Mouse (Mus musculus): ENCODE data around the gene Disc1. TPM values are rescaled to one million over a fixed set of nuclear protein-coding genes. Genes with fewer than 3 reads are reported as not detected.

Gene Disc1
- polyA plus RNA-seq, 1 experiment from 2014 or later, result 2.1 TPM

DNA sequence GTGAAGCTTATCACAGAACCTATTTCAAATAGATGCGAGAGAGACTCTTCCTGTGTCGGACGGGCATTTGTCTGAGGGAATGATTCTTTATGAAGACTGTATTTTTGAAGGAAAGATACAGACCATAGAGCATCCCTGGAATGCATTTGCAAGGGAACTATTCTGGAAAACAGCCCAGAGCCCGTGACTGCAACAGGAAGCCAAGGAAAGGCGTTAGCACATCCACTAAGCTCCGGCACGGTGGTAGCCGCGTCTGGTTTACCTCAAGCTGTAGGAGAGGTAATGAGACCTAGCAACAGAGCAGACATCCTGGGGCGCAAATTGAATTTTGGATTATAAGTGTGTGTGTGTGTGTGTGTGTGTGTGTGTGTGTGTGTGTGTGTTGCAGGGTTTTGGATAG is 188.4 kb downstream of the Disc1 start:
- H3K4me3 ChIP-seq (ENCODE audit: low read length), result no peak overlapping the region
- H3K9me3 ChIP-seq (ENCODE audit: low read length), result no peaks in the 10 kb centered on the region
- peak overlapping the region; percentile 60; the same call in 1 of the 2 replicates for H3K27ac ChIP-seq (ENCODE audit: low read length)
- no peak overlapping the region; the same call in 1 of the 2 replicates for H3K4me2 ChIP-seq (replicated peaks; ENCODE audit: low read depth, low read length)
- peaks cover 37% of the 10 kb centered on the region for H3K4me1 ChIP-seq (ENCODE audit: insufficient read depth, low read length)
- 41% methylated on average over 10 of the region's 10 CpGs for WGBS
- no peak for ATAC-seq (ENCODE audit: low FRiP score, low TSS enrichment)
- no peaks in the 10 kb centered on the region for H3K36me3 ChIP-seq (ENCODE audit: insufficient read depth, low read length)
- H3K9ac ChIP-seq (replicated peaks; ENCODE audit: low read length), result no peak overlapping the region
- no peaks in the 10 kb centered on the region for H3K27me3 ChIP-seq (ENCODE audit: insufficient read depth, low read length)

DNA sequence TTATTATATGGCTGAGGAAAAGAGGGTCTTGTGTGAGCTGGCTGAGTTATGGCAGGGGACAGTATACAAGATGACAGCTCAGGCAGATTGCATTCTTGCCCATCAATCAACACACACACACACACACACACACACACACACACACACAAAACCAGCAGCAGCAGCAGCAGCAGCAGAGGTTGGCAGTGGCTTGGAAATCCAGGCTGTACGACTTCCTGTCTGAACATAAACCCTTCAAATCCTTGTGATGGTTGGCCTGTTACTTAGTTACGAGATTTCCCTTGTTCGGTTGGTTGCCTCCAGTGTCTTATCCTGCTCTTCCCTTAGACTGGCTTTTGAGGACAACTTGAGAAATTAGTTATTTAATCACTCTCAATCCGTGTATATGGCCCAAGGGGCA is 188.9 kb downstream of the Disc1 start:
- Histone ChIP-seq H3K9me3 (ENCODE audit: low read length) (no peaks in the 10 kb centered on the region), H3K27ac (ENCODE audit: low read length) (0 out of 2 replicates have a peak overlapping the region, but pooled peaks have one; percentile 50), H3K4me1 (ENCODE audit: insufficient read depth, low read length) (peaks cover 37% of the 10 kb centered on the region), H3K4me3 (ENCODE audit: low read length) (no peak overlapping the region), H3K36me3 (ENCODE audit: insufficient read depth, low read length) (no peaks in the 10 kb centered on the region), H3K9ac (replicated peaks; ENCODE audit: low read length) (no peak overlapping the region), H3K4me2 (replicated peaks; ENCODE audit: low read depth, low read length) (no peak overlapping the region; the same call in 1 of the 2 replicates), H3K27me3 (ENCODE audit: insufficient read depth, low read length) (no peaks in the 10 kb centered on the region)
- 0 out of 2 replicates have a peak, but pooled peaks have one; percentile 13 for ATAC-seq (ENCODE audit: low FRiP score, low TSS enrichment)
- WGBS, result 9% methylated on average over 4 of the region's 4 CpGs

DNA sequence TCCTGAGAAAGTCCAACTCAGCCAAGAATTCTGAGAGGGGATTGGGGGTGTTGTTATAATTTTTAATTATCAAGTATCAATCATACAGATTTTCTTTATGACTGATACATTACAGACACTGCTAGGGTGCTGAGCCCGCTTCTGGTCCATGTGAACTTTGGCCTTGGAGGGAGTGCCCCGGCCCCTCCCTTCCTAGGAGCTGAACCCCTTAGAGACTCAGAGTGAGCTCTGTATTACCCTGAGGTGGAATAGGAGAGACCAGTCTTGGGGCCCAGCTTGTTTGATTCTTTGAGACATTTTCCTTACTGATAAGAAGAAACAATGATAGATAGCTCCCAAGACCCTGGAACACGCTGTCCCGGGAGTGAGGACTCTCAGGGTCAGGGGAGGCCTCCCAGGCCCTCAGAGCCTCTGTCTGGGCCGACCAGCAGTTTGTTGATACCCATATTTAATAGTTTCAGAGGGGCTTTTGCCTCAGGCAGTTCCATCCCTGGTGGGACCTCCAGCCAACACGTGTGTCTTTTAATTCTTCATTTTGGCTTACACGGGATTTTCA is 192.8 kb downstream of the Disc1 start:
- ATAC-seq (ENCODE audit: low FRiP score, low TSS enrichment), result 0 out of 2 replicates have a peak, but pooled peaks have one; percentile 44
- H3K36me3 ChIP-seq (ENCODE audit: insufficient read depth, low read length), result no peaks in the 10 kb centered on the region
- no peak overlapping the region for H3K9ac ChIP-seq (replicated peaks; ENCODE audit: low read length)
- H3K4me2 ChIP-seq (replicated peaks; ENCODE audit: low read depth, low read length), result no peak overlapping the region
- no peak overlapping the region for H3K27ac ChIP-seq (ENCODE audit: low read length)
- no peaks in the 10 kb centered on the region for H3K9me3 ChIP-seq (ENCODE audit: low read length)
- peaks cover 21% of the 10 kb centered on the region for H3K4me1 ChIP-seq (ENCODE audit: insufficient read depth, low read length)
- H3K27me3 ChIP-seq (ENCODE audit: insufficient read depth, low read length), result no peaks in the 10 kb centered on the region
- no peak overlapping the region for H3K4me3 ChIP-seq (ENCODE audit: low read length)
- WGBS, result 49% methylated on average over 7 of the region's 7 CpGs

- Histone ChIP-seq H3K27me3 (ENCODE audit: insufficient read depth, low read length) (no peaks in the 10 kb centered on the region), H3K36me3 (ENCODE audit: insufficient read depth, low read length) (no peaks in the 10 kb centered on the region), H3K9ac (replicated peaks; ENCODE audit: low read length) (no peak overlapping the region), H3K4me3 (ENCODE audit: low read length) (no peak overlapping the region), H3K27ac (ENCODE audit: low read length) (no peak overlapping the region), H3K9me3 (ENCODE audit: low read length) (no peaks in the 10 kb centered on the region), H3K4me2 (replicated peaks; ENCODE audit: low read depth, low read length) (no peak overlapping the region), H3K4me1 (ENCODE audit: insufficient read depth, low read length) (peaks cover 16% of the 10 kb centered on the region)
- WGBS, result 3% methylated on average over 1 of the region's 1 CpGs
- no peak for ATAC-seq (ENCODE audit: low FRiP score, low TSS enrichment)
These were observed 193.4 kb downstream of the Disc1 start for GRCm38 (mm10) chr8:125247349-125247748.

- no peaks in the 10 kb centered on the region for H3K27me3 ChIP-seq (ENCODE audit: insufficient read depth, low read length)
- no peak overlapping the region for H3K27ac ChIP-seq (ENCODE audit: low read length)
- H3K4me1 ChIP-seq (ENCODE audit: insufficient read depth, low read length), result peaks cover 4% of the 10 kb centered on the region
- H3K9me3 ChIP-seq (ENCODE audit: low read length), result no peaks in the 10 kb centered on the region
- WGBS, result 93% methylated on average over 4 of the region's 4 CpGs
- ATAC-seq (ENCODE audit: low FRiP score, low TSS enrichment), result no peak
- H3K4me2 ChIP-seq (replicated peaks; ENCODE audit: low read depth, low read length), result no peak overlapping the region
- no peaks in the 10 kb centered on the region for H3K36me3 ChIP-seq (ENCODE audit: insufficient read depth, low read length)
- H3K9ac ChIP-seq (replicated peaks; ENCODE audit: low read length), result no peak overlapping the region
- H3K4me3 ChIP-seq (ENCODE audit: low read length), result no peak overlapping the region
These were observed 199.0 kb downstream of the Disc1 start for GRCm38 (mm10) chr8:125252946-125253345.

- 49% methylated on average over 10 of the region's 10 CpGs for WGBS
- Histone ChIP-seq H3K4me2 (replicated peaks; ENCODE audit: low read depth, low read length) (peak overlapping the region; percentile 57), H3K9ac (replicated peaks; ENCODE audit: low read length) (peak overlapping the region; percentile 53; the same call in 1 of the 2 replicates), H3K27ac (ENCODE audit: low read length) (no peak overlapping the region), H3K4me1 (ENCODE audit: insufficient read depth, low read length) (peaks cover 4% of the 10 kb centered on the region), H3K4me3 (ENCODE audit: low read length) (peak overlapping the region; percentile 44), H3K27me3 (ENCODE audit: insufficient read depth, low read length) (no peaks in the 10 kb centered on the region), H3K9me3 (ENCODE audit: low read length) (no peaks in the 10 kb centered on the region), H3K36me3 (ENCODE audit: insufficient read depth, low read length) (no peaks in the 10 kb centered on the region)
- ATAC-seq (ENCODE audit: low FRiP score, low TSS enrichment), result no peak
These were observed 199.6 kb downstream of the Disc1 start for GRCm38 (mm10) chr8:125253505-125254180.

DNA sequence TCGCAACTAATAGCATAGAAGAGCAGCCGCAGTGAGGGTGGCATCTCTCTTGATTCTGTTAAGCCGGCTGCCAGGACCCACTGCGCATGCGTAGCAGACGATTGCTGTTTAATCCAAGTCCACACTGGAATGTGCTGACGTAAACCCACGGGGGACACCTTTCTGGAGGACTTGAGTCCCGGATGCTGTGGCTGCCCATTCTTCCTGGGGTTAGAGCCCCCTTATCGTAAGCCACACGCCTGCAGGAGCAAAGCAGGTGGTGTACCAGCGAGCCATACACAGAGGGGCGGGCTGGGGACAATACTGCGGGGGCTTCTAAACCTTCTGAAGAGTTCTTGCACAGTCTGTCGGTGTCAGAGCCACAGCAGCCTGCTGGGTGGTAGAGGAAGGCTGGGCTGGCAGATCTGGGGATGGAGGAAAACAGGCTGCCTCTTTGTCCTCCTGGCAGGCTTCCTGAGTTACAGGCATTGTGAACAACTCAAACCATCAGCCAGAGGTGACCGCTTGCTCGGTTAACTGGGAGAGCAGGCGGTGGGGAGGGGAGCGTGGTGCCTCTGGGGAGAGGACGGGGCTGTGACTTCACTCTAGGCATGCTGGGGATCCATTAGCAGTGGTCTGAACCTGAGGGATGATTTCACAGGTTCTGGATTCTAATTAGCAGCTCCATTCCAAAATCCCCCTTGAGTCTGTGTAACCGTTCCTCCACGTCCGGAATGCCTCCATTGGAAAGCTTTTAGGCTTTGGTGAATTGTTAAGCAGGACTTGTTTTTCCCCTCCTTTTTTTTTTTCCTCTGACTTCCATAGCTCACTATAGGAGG is 200.4 kb downstream of the Disc1 start:
- Histone ChIP-seq H3K27ac (ENCODE audit: low read length) (peak overlapping the region; percentile 53; the same call in 1 of the 2 replicates), H3K4me1 (ENCODE audit: insufficient read depth, low read length) (peaks cover 4% of the 10 kb centered on the region), H3K36me3 (ENCODE audit: insufficient read depth, low read length) (no peaks in the 10 kb centered on the region), H3K27me3 (ENCODE audit: insufficient read depth, low read length) (no peaks in the 10 kb centered on the region), H3K4me3 (ENCODE audit: low read length) (peak overlapping the region; percentile 44), H3K9ac (replicated peaks; ENCODE audit: low read length) (peak overlapping the region; percentile 53), H3K4me2 (replicated peaks; ENCODE audit: low read depth, low read length) (peak overlapping the region; percentile 57), H3K9me3 (ENCODE audit: low read length) (no peaks in the 10 kb centered on the region)
- 37% methylated on average over 23 of the region's 23 CpGs for WGBS
- ATAC-seq (ENCODE audit: low FRiP score, low TSS enrichment), result peak; percentile 53; the same call in 1 of the 2 replicates

- Histone ChIP-seq H3K27me3 (ENCODE audit: insufficient read depth, low read length) (no peaks in the 10 kb centered on the region), H3K9ac (replicated peaks; ENCODE audit: low read length) (no peak overlapping the region; the same call in 1 of the 2 replicates), H3K4me2 (replicated peaks; ENCODE audit: low read depth, low read length) (peak overlapping the region; percentile 57; the same call in 1 of the 2 replicates), H3K4me3 (ENCODE audit: low read length) (no peak overlapping the region), H3K9me3 (ENCODE audit: low read length) (no peaks in the 10 kb centered on the region), H3K27ac (ENCODE audit: low read length) (no peak overlapping the region; the same call in 1 of the 2 replicates), H3K36me3 (ENCODE audit: insufficient read depth, low read length) (no peaks in the 10 kb centered on the region), H3K4me1 (ENCODE audit: insufficient read depth, low read length) (peaks cover 4% of the 10 kb centered on the region)
- WGBS, result 65% methylated on average over 11 of the region's 11 CpGs
- ATAC-seq (ENCODE audit: low FRiP score, low TSS enrichment), result no peak
These were observed 201.2 kb downstream of the Disc1 start for GRCm38 (mm10) chr8:125255006-125255685.

DNA sequence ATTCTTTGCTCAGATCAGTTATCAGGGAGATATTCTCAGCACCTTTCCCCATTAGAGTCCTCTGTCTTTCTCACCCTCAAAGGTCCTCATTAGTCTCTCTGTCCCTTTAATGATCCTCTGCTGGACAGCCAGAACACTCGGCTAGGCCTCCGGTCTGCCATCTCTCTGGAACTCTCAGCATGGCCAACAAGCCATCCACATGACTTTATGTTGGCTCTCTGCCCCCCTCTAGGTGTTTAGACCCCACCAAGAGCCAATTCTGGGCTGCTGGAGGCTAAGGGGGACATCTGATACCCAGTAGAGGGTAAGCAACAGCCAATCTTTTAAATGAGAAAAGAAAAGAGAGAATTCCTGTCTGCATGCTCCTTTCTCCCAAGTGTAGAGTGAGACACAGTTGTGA is 203.7 kb downstream of the Disc1 start:
- no peak overlapping the region for H3K4me2 ChIP-seq (replicated peaks; ENCODE audit: low read depth, low read length)
- H3K9ac ChIP-seq (replicated peaks; ENCODE audit: low read length), result no peak overlapping the region
- H3K27me3 ChIP-seq (ENCODE audit: insufficient read depth, low read length), result no peaks in the 10 kb centered on the region
- WGBS, result 55% methylated on average over 2 of the region's 2 CpGs
- no peak overlapping the region for H3K4me3 ChIP-seq (ENCODE audit: low read length)
- no peak overlapping the region for H3K27ac ChIP-seq (ENCODE audit: low read length)
- H3K36me3 ChIP-seq (ENCODE audit: insufficient read depth, low read length), result no peaks in the 10 kb centered on the region
- no peaks in the 10 kb centered on the region for H3K9me3 ChIP-seq (ENCODE audit: low read length)
- no peak for ATAC-seq (ENCODE audit: low FRiP score, low TSS enrichment)
- H3K4me1 ChIP-seq (ENCODE audit: insufficient read depth, low read length), result peaks cover 4% of the 10 kb centered on the region

Data from kidney, embryonic 16.5 days (tissue).